Mouse (Mus musculus) liver, postnatal 0 days (tissue): ENCODE measurements around the gene Akap10.

Experiments
- CTCF ChIP-seq: sonication (generic); IDR thresholded peaks from 2 replicates; pipeline ENCODE4 v1.5.1; 2016; ENCODE audit warnings: antibody characterized with exemption, low read depth
- EP300 ChIP-seq: IDR thresholded peaks from 2 replicates; pipeline ENCODE4 v1.6.1; 2016; ENCODE audit warnings: antibody characterized with exemption, low read depth, mild to moderate bottlenecking

GRCm38 (mm10) chr11:61871881-61872280 lies 58.2 kb downstream of the Akap10 start:
- TF ChIP-seq CTCF: no peak
- no peak for TF ChIP-seq EP300
